Comparison of ENCODE assay signal across 9 mouse cellular contexts in the genomic region with DNA sequence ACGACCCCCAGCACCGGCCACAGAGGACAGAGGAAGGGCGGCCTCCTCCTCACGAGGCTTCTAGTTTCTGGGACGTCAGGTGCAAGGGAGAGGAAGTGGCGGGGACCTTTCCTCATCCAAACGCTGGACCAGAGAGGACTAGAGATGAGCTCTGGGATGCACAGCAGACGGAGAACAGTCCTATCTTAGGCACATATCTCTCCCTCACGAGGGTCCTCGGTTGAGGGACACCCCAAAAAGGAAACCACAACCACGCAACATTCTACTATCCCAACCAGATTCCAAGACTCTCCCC. TPM values are rescaled to one million over a fixed set of nuclear protein-coding genes. Genes with fewer than 3 reads are reported as not detected.
A peak's percentile ranks its signal among the peaks of the same experiment; 100 is the strongest.
DNase-seq lines count a peak whose midpoint lies in the region; ATAC-seq and TF ChIP-seq lines count a peak whose summit lies in the region.
"Had no signal": no experiment of that assay in that cellular context is flagged by ENCODE, and none has a peak within 500 bp of the region (broad histone marks: within the 10 kb centered on the region; RNA-seq: fewer than 3 reads in every experiment).

No protein-coding gene starts in this region.

- no peak for DNase-seq in layer of hippocampus, adult 2 months (ENCODE audit: low spot score in 2 of 2)
- DNase-seq in layer of hippocampus, adult 18-20 months (ENCODE audit: low spot score in 2 of 2) = no peak
- DNase-seq in limb, embryonic 10.5 days (ENCODE audit: low spot score) = no peak
- no peak for DNase-seq in right cerebral cortex, postnatal 36 days (ENCODE audit: low spot score in 2 of 2)
- no peak for DNase-seq in gastrocnemius, postnatal 36 days
- DNase-seq in urinary bladder, postnatal 4 days (ENCODE audit: low spot score in 2 of 2) = no peak

- no peak for ATAC-seq in embryonic facial prominence, embryonic 15.5 days (ENCODE audit: insufficient number of reproducible peaks, low FRiP score, low TSS enrichment, low read depth)
- ATAC-seq in neural tube, embryonic 12.5 days (ENCODE audit: low FRiP score, low read depth) = no peak

- TF ChIP-seq CTCF in layer of hippocampus, adult 2 months (conservative IDR thresholded peaks at IDR 0.05) = no peak

- WGBS in embryonic facial prominence, embryonic 15.5 days = 5% methylated on average over 11 of the region's 11 CpGs
- 3% methylated on average over 11 of the region's 11 CpGs for WGBS in limb, embryonic 10.5 days
- WGBS in neural tube, embryonic 12.5 days = 3% methylated on average over 11 of the region's 11 CpGs

- no peak overlapping the region for H3K9ac ChIP-seq in embryonic facial prominence, embryonic 15.5 days
- H3K9ac ChIP-seq in neural tube, embryonic 12.5 days = peak overlapping the region; percentile 99

- no peaks in the 10 kb centered on the region for H3K36me3 ChIP-seq in embryonic facial prominence, embryonic 15.5 days
- peaks cover 9% of the 10 kb centered on the region for H3K36me3 ChIP-seq in limb, embryonic 10.5 days
- H3K36me3 ChIP-seq in neural tube, embryonic 12.5 days = peaks cover 8% of the 10 kb centered on the region; the same call in 1 of the 2 replicates

- intact Hi-C loops in gastrocnemius, postnatal 36 days (cut with DNase I) = no loop called here

- H3K27ac ChIP-seq in layer of hippocampus, adult 2 months = peak overlapping the region; percentile 95
- no peak overlapping the region for H3K27ac ChIP-seq in embryonic facial prominence, embryonic 15.5 days (replicated peaks)
- no peak overlapping the region for H3K27ac ChIP-seq in limb, embryonic 10.5 days
- 0 out of 2 replicates have a peak overlapping the region, but pooled peaks have one; percentile 4 for H3K27ac ChIP-seq in neural tube, embryonic 12.5 days

- H3K9me3 ChIP-seq in embryonic facial prominence, embryonic 15.5 days (replicated peaks) = no peaks in the 10 kb centered on the region
- H3K9me3 ChIP-seq in limb, embryonic 10.5 days (replicated peaks) = no peaks in the 10 kb centered on the region
- H3K9me3 ChIP-seq in neural tube, embryonic 12.5 days = no peaks in the 10 kb centered on the region

- H3K27me3 ChIP-seq in embryonic facial prominence, embryonic 15.5 days = peaks cover 36% of the 10 kb centered on the region
- H3K27me3 ChIP-seq in limb, embryonic 10.5 days (ENCODE audit: low read depth, poor library complexity, severe bottlenecking) = peaks cover 70% of the 10 kb centered on the region
- peaks cover 17% of the 10 kb centered on the region; the same call in 1 of the 2 replicates for H3K27me3 ChIP-seq in neural tube, embryonic 12.5 days (replicated peaks)

- peak overlapping the region; percentile 99 for H3K4me2 ChIP-seq in embryonic facial prominence, embryonic 15.5 days (replicated peaks)
- peak overlapping the region; percentile 97 for H3K4me2 ChIP-seq in neural tube, embryonic 12.5 days (replicated peaks)

- H3K4me1 ChIP-seq in embryonic facial prominence, embryonic 15.5 days = peaks cover 86% of the 10 kb centered on the region
- peaks cover 70% of the 10 kb centered on the region for H3K4me1 ChIP-seq in limb, embryonic 10.5 days
- peaks cover 72% of the 10 kb centered on the region for H3K4me1 ChIP-seq in neural tube, embryonic 12.5 days

- H3K4me3 ChIP-seq in layer of hippocampus, adult 2 months = peak overlapping the region; percentile 87
- H3K4me3 ChIP-seq in embryonic facial prominence, embryonic 15.5 days (replicated peaks) = peak overlapping the region; percentile 80
- peak overlapping the region; percentile 69 for H3K4me3 ChIP-seq in limb, embryonic 10.5 days
- peak overlapping the region; percentile 91 for H3K4me3 ChIP-seq in neural tube, embryonic 12.5 days

RNA-seq across cellular contexts. Expression of a gene that starts 2.7 kb away (rescaled TPM):
- 100 to 1,000 TPM; 666 to 670 TPM for total RNA-seq in layer of hippocampus, adult 2 months (2021)
- 100 to 1,000 TPM; 608 to 624 TPM for total RNA-seq in layer of hippocampus, adult 18-20 months (2021)
- polyA plus RNA-seq in embryonic facial prominence, embryonic 15.5 days (2015; fragmentation: Nextera tagmentation; extraction: Ambion mirVana) = 116 and 118 TPM in 2 replicates
- 69.5 and 83.2 TPM in 2 replicates for polyA plus RNA-seq in limb, embryonic 10.5 days (2016; fragmentation: Nextera tagmentation; extraction: Ambion mirVana)
- polyA plus RNA-seq in neural tube, embryonic 12.5 days (2016; fragmentation: Nextera tagmentation; extraction: Ambion mirVana) = 294 and 314 TPM in 2 replicates
- total RNA-seq in gastrocnemius, postnatal 36 days (2021) = 10 to 100 TPM; 35.0 to 45.6 TPM

RNA-seq across cellular contexts. Expression of a gene that starts 38.7 kb away (rescaled TPM):
- not detected for total RNA-seq in layer of hippocampus, adult 2 months (2021)
- not detected for total RNA-seq in layer of hippocampus, adult 18-20 months (2021)
- not detected in 2 replicates for polyA plus RNA-seq in embryonic facial prominence, embryonic 15.5 days (2015; fragmentation: Nextera tagmentation; extraction: Ambion mirVana)
- polyA plus RNA-seq in limb, embryonic 10.5 days (2016; fragmentation: Nextera tagmentation; extraction: Ambion mirVana) = not detected in 2 replicates
- not detected in 2 replicates for polyA plus RNA-seq in neural tube, embryonic 12.5 days (2016; fragmentation: Nextera tagmentation; extraction: Ambion mirVana)
- total RNA-seq in gastrocnemius, postnatal 36 days (2021) = not detected
- total RNA-seq: liver, adult 2 months had no signal
- polyA plus RNA-seq: liver, adult 2 months had no signal

Comparison
In these comparisons a context has a peak if more than half of its experiments do, and no peak if none do; other contexts are left out.
1. H3K27ac ChIP-seq: peak in layer of hippocampus, adult 2 months (single experiment) and neural tube, embryonic 12.5 days (single experiment); none in embryonic facial prominence, embryonic 15.5 days (single experiment) and limb, embryonic 10.5 days (single experiment).
2. RNA of a gene that starts 2.7 kb away (total RNA-seq): 666 to 670 TPM in layer of hippocampus, adult 2 months and 608 to 624 TPM in layer of hippocampus, adult 18-20 months; 35.0 to 45.6 TPM in gastrocnemius, postnatal 36 days; every median in the first group is over 10 times any median in the second.
3. Peak in every context shown above with its lines, with median percentiles within 50 percentile points of each other: H3K4me3 ChIP-seq.